Mouse (Mus musculus) cerebellum, adult 11-12 months (tissue): ENCODE data around the gene Bap1.

Source experiments
- DNase-seq: peaks from one replicate; pipeline ENCODE4 v3.0.0; 2022

The Bap1 gene

GRCm38 (mm10) chr14:31233996-31234591 is 17.2 kb upstream of the Bap1 start:
- DNase-seq, result peak; percentile 71

GRCm38 (mm10) chr14:31237101-31237882 is 14.0 kb upstream of the Bap1 start:
- DNase-seq, result no peak

GRCm38 (mm10) chr14:31240528-31240927 is 10.7 kb upstream of the Bap1 start:
- no peak for DNase-seq

GRCm38 (mm10) chr14:31244777-31245176 is 6.5 kb upstream of the Bap1 start:
- DNase-seq, result no peak

GRCm38 (mm10) chr14:31245946-31246345 is 5.3 kb upstream of the Bap1 start:
- no peak for DNase-seq

GRCm38 (mm10) chr14:31248396-31248795 is 2.9 kb upstream of the Bap1 start:
- no peak for DNase-seq

- DNase-seq, result no peak
These were observed 797 bp upstream of the Bap1 start for GRCm38 (mm10) chr14:31250222-31251083.

GRCm38 (mm10) chr14:31251626-31252025 is 376 bp downstream of the Bap1 start:
- DNase-seq, result no peak

- DNase-seq, result no peak
These were observed 841 bp downstream of the Bap1 start for GRCm38 (mm10) chr14:31252091-31252490.

- DNase-seq, result no peak
These were observed 7.3 kb downstream of the Bap1 start for GRCm38 (mm10) chr14:31258476-31259050.

- DNase-seq, result no peak
These were observed 9.1 kb downstream of the Bap1 start for GRCm38 (mm10) chr14:31260374-31260773.

- no peak for DNase-seq
These were observed 9.7 kb downstream of the Bap1 start for GRCm38 (mm10) chr14:31260932-31261331.

- DNase-seq, result no peak
These were observed 16.4 kb downstream of the Bap1 start for GRCm38 (mm10) chr14:31267649-31268048.

- DNase-seq, result no peak
These were observed 17.2 kb downstream of the Bap1 start for GRCm38 (mm10) chr14:31268301-31269001.

- no peak for DNase-seq
These were observed 18.3 kb downstream of the Bap1 start for GRCm38 (mm10) chr14:31269456-31270100.

- no peak for DNase-seq
These were observed 19.9 kb downstream of the Bap1 start for GRCm38 (mm10) chr14:31271121-31271520.

GRCm38 (mm10) chr14:31272164-31272563 is 20.9 kb downstream of the Bap1 start:
- peak; percentile 48 for DNase-seq

- no peak for DNase-seq
These were observed 34.5 kb downstream of the Bap1 start for GRCm38 (mm10) chr14:31285728-31286127.
